Mouse (Mus musculus) liver, adult 2 months (tissue): ENCODE measurements at regions not wholly inside any gene's neighbourhood (a gene's known extent, or its start where the extent isn't known, plus 50 kb on each side); places are given as distances from the start of the nearest gene placed in this dataset.

Experiments used
- CTCF ChIP-seq: fragments of 200-500 bp; IDR thresholded peaks from 2 replicates; pipeline ENCODE4 v1.5.1; 2011; ENCODE audit warnings: low read depth, low read length, control low read depth
- POLR2A ChIP-seq: fragments of 200-500 bp; IDR thresholded peaks from 2 replicates; pipeline ENCODE4 v1.6.1; 2011; ENCODE audit warnings: low read length, control low read depth; ENCODE audit not compliant: insufficient read depth; ENCODE audit errors: extremely low read depth

GRCm38 (mm10) chr12:106245178-106245840 lies 235.3 kb downstream of the Vrk1 start:
- TF ChIP-seq POLR2A (no peak), CTCF (no peak)
